Mouse (Mus musculus): Measurements from ENCODE around the gene Plxnd1.
A peak's percentile ranks its signal among the peaks of the same experiment; 100 is the strongest.

The Plxnd1 gene

GRCm38 (mm10) chr6:115915601-115916445, 79.0 kb downstream of the Plxnd1 start:
- DNase-seq = no peak

- no peak for DNase-seq
Observed at GRCm38 (mm10) chr6:115914511-115915202, 80.1 kb downstream of the Plxnd1 start.

GRCm38 (mm10) chr6:115913482-115913881, 81.3 kb downstream of the Plxnd1 start:
- no peak for DNase-seq

GRCm38 (mm10) chr6:115911763-115912162, 83.0 kb downstream of the Plxnd1 start:
- no peak for DNase-seq

GRCm38 (mm10) chr6:115909940-115910339, 84.9 kb downstream of the Plxnd1 start:
- peak in 1 of 2 experiments; percentile 43 for DNase-seq

- no peak for DNase-seq
Observed at GRCm38 (mm10) chr6:115909052-115909451, 85.8 kb downstream of the Plxnd1 start.

GRCm38 (mm10) chr6:115908421-115908982, 86.3 kb downstream of the Plxnd1 start:
- no peak for DNase-seq

- no peak for DNase-seq
Observed at GRCm38 (mm10) chr6:115906871-115907270, 87.9 kb downstream of the Plxnd1 start.

- DNase-seq = no peak
Observed at GRCm38 (mm10) chr6:115906455-115906854, 88.3 kb downstream of the Plxnd1 start.

- no peak for DNase-seq
Observed at GRCm38 (mm10) chr6:115905568-115905967, 89.2 kb downstream of the Plxnd1 start.

Measured in thymus, adult 18-20 months (tissue).